ENCODE assay signal across 20 mouse cellular contexts in genomic region chr2:68452379-68452778, GRCm38 (mm10). TPM values are rescaled to one million over a fixed set of nuclear protein-coding genes. Genes with fewer than 3 reads are reported as not detected.
A peak's percentile ranks its signal among the peaks of the same experiment; 100 is the strongest.
DNase-seq lines count a peak whose midpoint lies in the region; ATAC-seq lines count a peak whose summit lies in the region.
"Had no signal": no experiment of that assay in that cellular context is flagged by ENCODE, and none has a peak within 500 bp of the region (broad histone marks: within the 10 kb centered on the region; RNA-seq: fewer than 3 reads in every experiment).

No protein-coding gene starts in this region.

- DNase-seq in kidney, postnatal 25 days: peak; percentile 28 to 49
- DNase-seq in kidney, adult 18-20 months: no peak
- DNase-seq in adrenal gland, postnatal 10 days: peak; percentile 79
- no peak for DNase-seq in left cerebral cortex, adult 9 months (ENCODE audit: low spot score in 2 of 2)
- no peak for DNase-seq in hindbrain, embryonic 11.5 days (ENCODE audit: low spot score)
- DNase-seq: cerebellum, adult 9-11 months; gastrocnemius, adult 2 months; kidney, postnatal 14 days; layer of hippocampus, adult 9-11 months; lung, postnatal 14 days; right cerebral cortex, postnatal 4 days; thymus, adult 2 months had no signal

- no peak overlapping the region for H3K4me2 ChIP-seq in heart, embryonic 12.5 days
- no peak overlapping the region for H3K4me2 ChIP-seq in stomach, embryonic 15.5 days
- H3K4me2 ChIP-seq in hindbrain, embryonic 11.5 days (replicated peaks; ENCODE audit: low read depth, low read length): no peak overlapping the region
- H3K4me2 ChIP-seq: embryonic facial prominence, embryonic 13.5 days; hindbrain, embryonic 14.5 days; limb, embryonic 13.5 days had no signal

- no peak overlapping the region for H3K4me3 ChIP-seq in heart, embryonic 12.5 days
- no peak overlapping the region for H3K4me3 ChIP-seq in stomach, embryonic 15.5 days (replicated peaks)
- H3K4me3 ChIP-seq in hindbrain, embryonic 11.5 days (ENCODE audit: low read depth, low read length): no peak overlapping the region
- H3K4me3 ChIP-seq: embryonic facial prominence, embryonic 13.5 days; gastrocnemius, adult 2 months; limb, embryonic 13.5 days had no signal

- ATAC-seq in heart, embryonic 12.5 days (ENCODE audit: insufficient number of reproducible peaks, low FRiP score): 0 out of 2 replicates have a peak, but pooled peaks have one; percentile 34
- peak; percentile 31; the same call in 1 of the 2 replicates for ATAC-seq in stomach, embryonic 15.5 days (ENCODE audit: insufficient read depth, low FRiP score, low read depth)
- ATAC-seq in hindbrain, embryonic 11.5 days (ENCODE audit: low FRiP score): no peak
- ATAC-seq: forebrain, embryonic 16.5 days; intestine, embryonic 16.5 days had no signal

- 0 out of 2 replicates have a peak, but pooled peaks cover 5% of the 10 kb centered on the region for H3K36me3 ChIP-seq in heart, embryonic 12.5 days
- no peaks in the 10 kb centered on the region for H3K36me3 ChIP-seq in stomach, embryonic 15.5 days
- no peaks in the 10 kb centered on the region for H3K36me3 ChIP-seq in hindbrain, embryonic 11.5 days (ENCODE audit: control insufficient read depth, insufficient read depth, low read length)
- H3K36me3 ChIP-seq: embryonic facial prominence, embryonic 13.5 days; limb, embryonic 13.5 days had no signal

- H3K9me3 ChIP-seq in heart, embryonic 12.5 days (replicated peaks): no peaks in the 10 kb centered on the region
- H3K9me3 ChIP-seq in stomach, embryonic 15.5 days: no peaks in the 10 kb centered on the region
- no peaks in the 10 kb centered on the region for H3K9me3 ChIP-seq in hindbrain, embryonic 11.5 days (ENCODE audit: control insufficient read depth, low read length)
- H3K9me3 ChIP-seq: embryonic facial prominence, embryonic 13.5 days; limb, embryonic 13.5 days had no signal

- H3K27me3 ChIP-seq in heart, embryonic 12.5 days (replicated peaks): no peaks in the 10 kb centered on the region
- H3K27me3 ChIP-seq in stomach, embryonic 15.5 days (replicated peaks): no peaks in the 10 kb centered on the region
- no peaks in the 10 kb centered on the region for H3K27me3 ChIP-seq in hindbrain, embryonic 11.5 days (ENCODE audit: control insufficient read depth, insufficient read depth, low read length)
- H3K27me3 ChIP-seq: embryonic facial prominence, embryonic 13.5 days; limb, embryonic 13.5 days had no signal

- H3K27ac ChIP-seq in heart, embryonic 12.5 days (ENCODE audit: poor library complexity, severe bottlenecking): peak overlapping the region; percentile 48
- no peak overlapping the region for H3K27ac ChIP-seq in stomach, embryonic 15.5 days
- H3K27ac ChIP-seq in hindbrain, embryonic 11.5 days (ENCODE audit: low read depth, low read length): no peak overlapping the region
- H3K27ac ChIP-seq: embryonic facial prominence, embryonic 13.5 days; gastrocnemius, adult 2 months; hindbrain, embryonic 14.5 days; limb, embryonic 13.5 days; liver, embryonic 14.5 days had no signal

- H3K9ac ChIP-seq in heart, embryonic 12.5 days: no peak overlapping the region
- no peak overlapping the region for H3K9ac ChIP-seq in stomach, embryonic 15.5 days
- no peak overlapping the region for H3K9ac ChIP-seq in hindbrain, embryonic 11.5 days (ENCODE audit: low read depth, low read length)
- H3K9ac ChIP-seq: embryonic facial prominence, embryonic 13.5 days; hindbrain, embryonic 14.5 days; limb, embryonic 13.5 days; liver, embryonic 14.5 days had no signal

- 41% methylated on average over 4 of the region's 4 CpGs for WGBS in heart, embryonic 12.5 days
- 72% methylated on average over 4 of the region's 4 CpGs for WGBS in stomach, embryonic 15.5 days
- WGBS in hindbrain, embryonic 11.5 days: 94% methylated on average over 4 of the region's 4 CpGs

- H3K4me1 ChIP-seq in heart, embryonic 12.5 days (replicated peaks): peaks cover 45% of the 10 kb centered on the region
- 0 out of 2 replicates have a peak, but pooled peaks cover 4% of the 10 kb centered on the region for H3K4me1 ChIP-seq in stomach, embryonic 15.5 days
- no peaks in the 10 kb centered on the region for H3K4me1 ChIP-seq in hindbrain, embryonic 11.5 days (replicated peaks; ENCODE audit: control insufficient read depth, insufficient read depth, low read length)
- H3K4me1 ChIP-seq: limb, embryonic 13.5 days had no signal

RNA-seq across cellular contexts. Expression of gene Stk39, which starts 19.7 kb away (rescaled TPM):
- total RNA-seq in adrenal gland, postnatal 10 days (2021): 10 to 100 TPM; 50.2 to 69.4 TPM
- polyA plus RNA-seq in heart, embryonic 12.5 days (2016; fragmentation: Nextera tagmentation; extraction: Ambion mirVana): 75.5 and 77.2 TPM in 2 replicates
- polyA plus RNA-seq in stomach, embryonic 15.5 days (2015; fragmentation: Nextera tagmentation; extraction: Ambion mirVana): 20.3 and 21.7 TPM in 2 replicates
- polyA plus RNA-seq in hindbrain, embryonic 11.5 days (2014; fragmentation: Nextera tagmentation; extraction: Ambion mirVana): 53.0 and 58.1 TPM in 2 replicates

Comparison
In these comparisons a context has a peak if more than half of its experiments do, and no peak if none do; other contexts are left out.
1. DNase-seq: peak in kidney, postnatal 25 days (2 of 2) and adrenal gland, postnatal 10 days (single experiment); none in kidney, adult 18-20 months (single experiment), left cerebral cortex, adult 9 months (0 of 2) and hindbrain, embryonic 11.5 days (single experiment).